Mouse (Mus musculus) midbrain, embryonic 14.5 days (tissue): ENCODE data around the gene N4bp2l2. TPM values are rescaled to one million over a fixed set of nuclear protein-coding genes. Genes with fewer than 3 reads are reported as not detected.

ENCODE experiments used
- polyA plus RNA-seq: library from polyadenylated mRNA; unstranded; fragments of >200 nt; fragmentation: Nextera tagmentation; extraction: Ambion mirVana; gene quantifications from 2 replicates; pipeline ENCODE4 v1.2.1, GENCODE M21; 2014

N4bp2l2 gene
- polyA plus RNA-seq, 1 experiment from 2014 or later, result 31.6 TPM

Other genes starting within 250 kb of the N4bp2l2 start
- gene Zar1l, start 148.0 kb downstream of the N4bp2l2 start, polyA plus RNA-seq, result not detected in 2 replicates
- 11.2 and 12.1 TPM in 2 replicates for gene Brca2, start 143.6 kb downstream of the N4bp2l2 start, polyA plus RNA-seq
- 12.9 and 17.2 TPM in 2 replicates for gene N4bp2l1, start 69.0 kb downstream of the N4bp2l2 start, polyA plus RNA-seq
- 38.2 and 46.7 TPM in 2 replicates for gene Pds5b, start 7.6 kb upstream of the N4bp2l2 start, polyA plus RNA-seq